Mouse (Mus musculus): ENCODE data around the gene Xylb. TPM values are rescaled to one million over a fixed set of nuclear protein-coding genes. Genes with fewer than 3 reads are reported as not detected.
A peak's percentile ranks its signal among the peaks of the same experiment; 100 is the strongest.

The Xylb gene
- total and polyA plus RNA-seq, 2 experiments from 2014 or later, result 3.3 to 4.5 TPM

DNA sequence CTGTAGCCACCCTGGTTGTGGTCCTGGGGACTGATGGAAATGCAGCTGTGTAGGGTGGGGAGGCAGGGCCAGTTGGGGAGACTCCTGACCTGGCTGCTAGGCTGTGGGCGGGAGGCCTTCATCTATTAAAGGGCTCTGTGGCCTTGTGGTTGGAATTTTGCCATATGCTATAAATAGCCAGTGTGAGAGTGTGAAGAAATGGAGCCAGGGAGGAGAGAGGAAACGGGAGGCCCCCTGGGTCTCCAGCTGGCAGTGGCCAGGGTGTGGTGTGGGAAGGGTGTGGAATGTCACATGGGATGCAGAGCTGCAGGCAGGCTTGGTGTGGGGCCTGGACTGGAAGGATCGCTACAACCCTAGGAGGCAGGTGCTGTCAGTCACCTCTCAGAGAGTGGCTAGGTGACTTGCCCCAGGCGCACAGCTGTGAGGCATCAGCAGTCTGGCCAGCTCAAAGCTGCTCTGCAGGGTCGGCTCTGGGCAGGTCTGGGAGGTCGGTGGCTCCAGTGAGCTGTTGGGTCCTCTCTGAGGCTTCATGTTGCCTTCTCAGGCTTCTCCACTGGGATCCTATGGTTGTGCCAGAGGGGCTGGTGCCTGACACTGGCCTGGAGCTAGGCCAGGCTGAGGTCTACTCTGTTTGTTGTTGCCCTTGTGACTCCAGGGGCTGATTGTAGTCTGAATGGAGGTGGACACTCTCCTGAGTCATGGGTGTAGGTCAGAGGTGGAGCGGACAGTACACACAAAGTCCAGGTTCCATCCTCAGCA, 68.2 kb downstream of the Xylb start:
- 42% methylated on average over 7 of the region's 7 CpGs for WGBS
- ATAC-seq, result peak; percentile 46; the same call in 1 of the 2 replicates
- peaks cover 13% of the 10 kb centered on the region for H3K4me1 ChIP-seq (ENCODE audit: insufficient read depth, low read length)
- TF ChIP-seq CTCF (IDR thresholded peaks at IDR 0.05; ENCODE audit: low read depth), result no peak
- no peaks in the 10 kb centered on the region for H3K27me3 ChIP-seq (ENCODE audit: insufficient read depth, low read length)
- H3K4me3 ChIP-seq (ENCODE audit: low read length), result no peak overlapping the region
- no peak overlapping the region for H3K4me2 ChIP-seq (ENCODE audit: low read depth, low read length)
- H3K36me3 ChIP-seq (ENCODE audit: insufficient read depth, low read length), result peaks cover 10% of the 10 kb centered on the region; the same call in 1 of the 2 replicates
- peak overlapping the region; percentile 11; the same call in 1 of the 2 replicates for H3K27ac ChIP-seq
- no peak overlapping the region for H3K9ac ChIP-seq (replicated peaks; ENCODE audit: low read length)
- H3K9me3 ChIP-seq (ENCODE audit: low read length), result no peaks in the 10 kb centered on the region
- DNase-seq (ENCODE audit: low spot score), result peak; percentile 68

- Histone ChIP-seq H3K36me3 (ENCODE audit: insufficient read depth, low read length) (peaks cover 10% of the 10 kb centered on the region; the same call in 1 of the 2 replicates), H3K27ac (no peak overlapping the region; the same call in 1 of the 2 replicates), H3K9ac (replicated peaks; ENCODE audit: low read length) (no peak overlapping the region), H3K9me3 (ENCODE audit: low read length) (no peaks in the 10 kb centered on the region), H3K4me3 (ENCODE audit: low read length) (no peak overlapping the region), H3K4me2 (ENCODE audit: low read depth, low read length) (no peak overlapping the region), H3K27me3 (ENCODE audit: insufficient read depth, low read length) (no peaks in the 10 kb centered on the region), H3K4me1 (ENCODE audit: insufficient read depth, low read length) (peaks cover 13% of the 10 kb centered on the region)
- 81% methylated on average over 13 of the region's 13 CpGs for WGBS
- TF ChIP-seq CTCF (IDR thresholded peaks at IDR 0.05; ENCODE audit: low read depth), result no peak
- ATAC-seq (no peak), DNase-seq (ENCODE audit: low spot score) (no peak)
Observed at GRCm38 (mm10) chr9:119425976-119426415, 68.8 kb downstream of the Xylb start.

DNA sequence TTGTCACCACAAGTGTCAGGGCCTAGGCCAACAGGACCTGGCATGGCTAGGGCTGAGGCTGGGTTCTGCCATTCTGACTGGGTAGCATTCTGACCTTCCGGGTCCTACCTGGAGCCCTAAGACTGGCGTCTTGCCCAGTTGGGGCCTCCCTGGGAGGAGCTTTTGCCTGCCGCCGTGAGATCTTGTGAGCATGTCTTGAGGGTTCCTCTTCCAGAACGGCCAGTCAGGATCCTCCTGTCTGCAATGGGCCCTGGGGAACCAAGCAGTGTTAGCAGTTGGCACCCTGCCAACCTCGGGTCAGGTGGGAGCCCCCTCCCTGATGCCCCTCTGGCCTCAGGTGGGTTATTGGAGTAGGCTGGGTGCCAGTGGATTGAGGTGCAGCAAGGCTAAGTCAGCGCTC, 69.3 kb downstream of the Xylb start:
- Histone ChIP-seq H3K4me3 (ENCODE audit: low read length) (no peak overlapping the region), H3K9me3 (ENCODE audit: low read length) (no peaks in the 10 kb centered on the region), H3K4me2 (ENCODE audit: low read depth, low read length) (no peak overlapping the region), H3K9ac (replicated peaks; ENCODE audit: low read length) (no peak overlapping the region), H3K36me3 (ENCODE audit: insufficient read depth, low read length) (peaks cover 10% of the 10 kb centered on the region), H3K27ac (no peak overlapping the region; the same call in 1 of the 2 replicates), H3K27me3 (ENCODE audit: insufficient read depth, low read length) (no peaks in the 10 kb centered on the region), H3K4me1 (ENCODE audit: insufficient read depth, low read length) (peaks cover 13% of the 10 kb centered on the region)
- ATAC-seq (no peak), DNase-seq (ENCODE audit: low spot score) (no peak)
- WGBS, result 61% methylated on average over 7 of the region's 7 CpGs
- TF ChIP-seq CTCF (IDR thresholded peaks at IDR 0.05; ENCODE audit: low read depth), result no peak

- Histone ChIP-seq H3K36me3 (ENCODE audit: insufficient read depth, low read length) (peaks cover 37% of the 10 kb centered on the region), H3K4me3 (ENCODE audit: low read length) (no peak overlapping the region), H3K4me1 (ENCODE audit: insufficient read depth, low read length) (peaks cover 8% of the 10 kb centered on the region), H3K9me3 (ENCODE audit: low read length) (no peaks in the 10 kb centered on the region), H3K27ac (no peak overlapping the region), H3K4me2 (ENCODE audit: low read depth, low read length) (no peak overlapping the region), H3K27me3 (ENCODE audit: insufficient read depth, low read length) (no peaks in the 10 kb centered on the region), H3K9ac (replicated peaks; ENCODE audit: low read length) (no peak overlapping the region)
- 55% methylated on average over 7 of the region's 7 CpGs for WGBS
- ATAC-seq, result peak; percentile 72
- peak; percentile 91 for DNase-seq (ENCODE audit: low spot score)
- TF ChIP-seq CTCF (IDR thresholded peaks at IDR 0.05; ENCODE audit: low read depth), result peak; percentile 96
Observed at GRCm38 (mm10) chr9:119430311-119430710, 73.1 kb downstream of the Xylb start.

GRCm38 (mm10) chr9:119435855-119436254, 78.7 kb downstream of the Xylb start:
- no peak overlapping the region for H3K4me3 ChIP-seq (ENCODE audit: low read length)
- no peak overlapping the region for H3K27ac ChIP-seq
- ATAC-seq, result no peak
- no peak for TF ChIP-seq CTCF (IDR thresholded peaks at IDR 0.05; ENCODE audit: low read depth)
- H3K9me3 ChIP-seq (ENCODE audit: low read length), result no peaks in the 10 kb centered on the region
- H3K4me2 ChIP-seq (ENCODE audit: low read depth, low read length), result no peak overlapping the region
- peaks cover 28% of the 10 kb centered on the region for H3K36me3 ChIP-seq (ENCODE audit: insufficient read depth, low read length)
- DNase-seq (ENCODE audit: low spot score), result no peak
- no peaks in the 10 kb centered on the region for H3K4me1 ChIP-seq (ENCODE audit: insufficient read depth, low read length)
- 67% methylated on average over 2 of the region's 2 CpGs for WGBS
- H3K27me3 ChIP-seq (ENCODE audit: insufficient read depth, low read length), result no peaks in the 10 kb centered on the region
- no peak overlapping the region for H3K9ac ChIP-seq (replicated peaks; ENCODE audit: low read length)

DNA sequence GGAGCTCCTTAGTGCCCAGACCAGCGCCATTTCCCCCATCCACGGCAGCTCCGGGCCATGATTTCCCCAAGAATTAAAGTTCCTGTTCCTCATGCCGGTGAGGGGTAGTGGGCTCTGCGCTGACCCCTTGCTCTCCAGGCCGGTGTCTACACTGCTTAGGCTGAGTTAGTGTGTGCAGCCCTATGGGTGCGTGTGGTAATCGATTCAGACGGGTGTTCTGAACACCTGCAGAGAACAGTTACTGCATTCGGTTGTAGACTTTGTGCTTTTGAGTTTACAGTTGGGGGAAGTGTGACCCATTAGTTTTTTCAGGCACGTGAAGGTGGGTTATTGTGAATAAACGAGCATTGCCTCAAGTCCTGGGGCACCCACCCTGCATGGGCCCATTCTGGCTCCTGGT, 80.9 kb downstream of the Xylb start:
- WGBS, result 93% methylated on average over 12 of the region's 12 CpGs
- Histone ChIP-seq H3K4me1 (ENCODE audit: insufficient read depth, low read length) (no peaks in the 10 kb centered on the region), H3K4me2 (ENCODE audit: low read depth, low read length) (no peak overlapping the region), H3K9me3 (ENCODE audit: low read length) (no peaks in the 10 kb centered on the region), H3K36me3 (ENCODE audit: insufficient read depth, low read length) (peaks cover 13% of the 10 kb centered on the region; the same call in 1 of the 2 replicates), H3K9ac (replicated peaks; ENCODE audit: low read length) (no peak overlapping the region), H3K27ac (no peak overlapping the region), H3K4me3 (ENCODE audit: low read length) (no peak overlapping the region), H3K27me3 (ENCODE audit: insufficient read depth, low read length) (no peaks in the 10 kb centered on the region)
- DNase-seq (ENCODE audit: low spot score) (no peak), ATAC-seq (no peak)
- no peak for TF ChIP-seq CTCF (IDR thresholded peaks at IDR 0.05; ENCODE audit: low read depth)

GRCm38 (mm10) chr9:119438498-119439000, 81.4 kb downstream of the Xylb start:
- H3K36me3 ChIP-seq (ENCODE audit: insufficient read depth, low read length), result peaks cover 11% of the 10 kb centered on the region; the same call in 1 of the 2 replicates
- WGBS, result 91% methylated on average over 9 of the region's 9 CpGs
- H3K27ac ChIP-seq, result no peak overlapping the region
- H3K9ac ChIP-seq (replicated peaks; ENCODE audit: low read length), result no peak overlapping the region
- DNase-seq (ENCODE audit: low spot score), result no peak
- no peak overlapping the region for H3K4me3 ChIP-seq (ENCODE audit: low read length)
- TF ChIP-seq CTCF (IDR thresholded peaks at IDR 0.05; ENCODE audit: low read depth), result no peak
- no peaks in the 10 kb centered on the region for H3K9me3 ChIP-seq (ENCODE audit: low read length)
- no peak overlapping the region for H3K4me2 ChIP-seq (ENCODE audit: low read depth, low read length)
- H3K27me3 ChIP-seq (ENCODE audit: insufficient read depth, low read length), result no peaks in the 10 kb centered on the region
- ATAC-seq, result no peak
- no peaks in the 10 kb centered on the region for H3K4me1 ChIP-seq (ENCODE audit: insufficient read depth, low read length)

Other genes starting within 250 kb of the Xylb start
- 3.8 and 4.0 TPM in 2 replicates for gene Acaa1b, start 200.3 kb upstream of the Xylb start, total RNA-seq (2014; rRNA removed)
- 3.9 and 4.0 TPM in 2 replicates for gene Acaa1b, start 200.3 kb upstream of the Xylb start, polyA plus RNA-seq (2015; fragmentation: Nextera tagmentation; extraction: Ambion mirVana)
- gene Gm47289, start 198.2 kb upstream of the Xylb start, total RNA-seq (2014; rRNA removed), result not detected in 2 replicates
- not detected in 2 replicates for gene Gm47289, start 198.2 kb upstream of the Xylb start, polyA plus RNA-seq (2015; fragmentation: Nextera tagmentation; extraction: Ambion mirVana)
- gene Slc22a13, start 148.3 kb upstream of the Xylb start, total RNA-seq (2014; rRNA removed), result not detected in 2 replicates
- gene Slc22a13, start 148.3 kb upstream of the Xylb start, polyA plus RNA-seq (2015; fragmentation: Nextera tagmentation; extraction: Ambion mirVana), result not detected in 2 replicates
- gene Oxsr1, start 35.0 kb upstream of the Xylb start, total RNA-seq (2014; rRNA removed), result 39.6 and 41.0 TPM in 2 replicates
- 9.6 and 10.9 TPM in 2 replicates for gene Oxsr1, start 35.0 kb upstream of the Xylb start, polyA plus RNA-seq (2015; fragmentation: Nextera tagmentation; extraction: Ambion mirVana)
- 158 and 180 TPM in 2 replicates for gene Acaa1a, start 17.7 kb upstream of the Xylb start, total RNA-seq (2014; rRNA removed)
- 91.1 and 91.5 TPM in 2 replicates for gene Acaa1a, start 17.7 kb upstream of the Xylb start, polyA plus RNA-seq (2015; fragmentation: Nextera tagmentation; extraction: Ambion mirVana)
- 3.8 and 3.9 TPM in 2 replicates for gene Myd88, start 16.0 kb upstream of the Xylb start, total RNA-seq (2014; rRNA removed)
- 5.2 and 6.1 TPM in 2 replicates for gene Myd88, start 16.0 kb upstream of the Xylb start, polyA plus RNA-seq (2015; fragmentation: Nextera tagmentation; extraction: Ambion mirVana)
- gene Slc22a14, start 8.2 kb downstream of the Xylb start, total RNA-seq (2014; rRNA removed), result not detected in 2 replicates
- 0.14 TPM in 1 of 2 replicates, not detected in the other for gene Slc22a14, start 8.2 kb downstream of the Xylb start, polyA plus RNA-seq (2015; fragmentation: Nextera tagmentation; extraction: Ambion mirVana)
- gene Acvr2b, start 44.7 kb downstream of the Xylb start, total RNA-seq (2014; rRNA removed), result 24.3 and 38.0 TPM in 2 replicates
- gene Acvr2b, start 44.7 kb downstream of the Xylb start, polyA plus RNA-seq (2015; fragmentation: Nextera tagmentation; extraction: Ambion mirVana), result 21.8 and 28.2 TPM in 2 replicates
- gene Exog, start 87.6 kb downstream of the Xylb start, total RNA-seq (2014; rRNA removed), result 16.6 and 19.4 TPM in 2 replicates
- 30.1 and 30.6 TPM in 2 replicates for gene Exog, start 87.6 kb downstream of the Xylb start, polyA plus RNA-seq (2015; fragmentation: Nextera tagmentation; extraction: Ambion mirVana)
- gene Scn5a, start 221.6 kb downstream of the Xylb start, total RNA-seq (2014; rRNA removed), result 0.68 and 1.5 TPM in 2 replicates
- gene Scn5a, start 221.6 kb downstream of the Xylb start, polyA plus RNA-seq (2015; fragmentation: Nextera tagmentation; extraction: Ambion mirVana), result 0.24 TPM in 2 replicates

Data from hindbrain, postnatal 0 days (tissue).